Mouse (Mus musculus) megakaryocyte, embryonic 14.5 days (primary cell): ENCODE measurements at regions not wholly inside any gene's neighbourhood (a gene's known extent, or its start where the extent isn't known, plus 50 kb on each side); places are given as distances from the start of the nearest gene placed in this dataset.
A peak's percentile ranks its signal among the peaks of the same experiment; 100 is the strongest.

Experiments used
- H3K27me3 ChIP-seq: replicated peaks from 2 replicates; pipeline ENCODE3; 2012; ENCODE audit warnings: inconsistent platforms
- H3K36me3 ChIP-seq: replicated peaks from 2 replicates; pipeline ENCODE3; 2012; ENCODE audit warnings: low read length, inconsistent platforms, mixed read lengths
- H3K4me1 ChIP-seq: 2 replicates; pipeline ENCODE4 v1.6.1; 2012; ENCODE audit warnings: inconsistent platforms
- H3K4me3 ChIP-seq: replicated peaks from 2 replicates; pipeline ENCODE3; 2012; ENCODE audit warnings: moderate library complexity, mild to moderate bottlenecking, inconsistent platforms
- H3K9me3 ChIP-seq: 2 replicates; pipeline ENCODE4 v1.6.1; 2012; ENCODE audit warnings: inconsistent platforms
- FLI1 ChIP-seq: IDR thresholded peaks from 2 replicates; pipeline ENCODE4 v1.6.1; 2012; ENCODE audit warnings: low read length, inconsistent platforms, mixed read lengths
- GATA1 ChIP-seq: IDR thresholded peaks from 3 replicates; pipeline ENCODE4 v1.6.1; 2012; ENCODE audit warnings: mixed read lengths, low read length, inconsistent platforms, borderline replicate concordance

DNA sequence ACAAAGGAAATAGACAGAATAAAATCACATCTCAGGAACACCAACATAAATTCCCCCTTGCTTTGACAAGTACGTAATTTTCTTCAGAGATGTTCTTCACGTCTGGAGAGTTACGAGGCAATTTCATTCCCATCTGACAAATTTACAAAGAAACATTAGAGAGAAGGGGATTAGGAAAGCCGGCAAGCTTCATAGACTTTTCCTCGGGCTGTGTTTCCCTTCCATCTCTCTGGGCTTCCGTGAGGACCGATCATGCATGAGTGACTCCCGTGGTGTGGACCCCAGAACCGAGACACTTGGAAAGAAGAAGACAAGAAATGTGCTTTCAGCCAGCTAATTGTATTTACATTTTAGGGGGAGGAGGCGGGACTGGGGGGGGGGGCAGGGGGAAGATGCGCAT lies 203.4 kb upstream of the Zfp64 start:
- H3K4me3 ChIP-seq = no peak overlapping the region
- H3K27me3 ChIP-seq = no peaks in the 10 kb centered on the region
- no peaks in the 10 kb centered on the region for H3K4me1 ChIP-seq
- peaks cover 78% of the 10 kb centered on the region for H3K9me3 ChIP-seq
- no peaks in the 10 kb centered on the region for H3K36me3 ChIP-seq
- TF ChIP-seq FLI1 = no peak
- TF ChIP-seq GATA1 = no peak

DNA sequence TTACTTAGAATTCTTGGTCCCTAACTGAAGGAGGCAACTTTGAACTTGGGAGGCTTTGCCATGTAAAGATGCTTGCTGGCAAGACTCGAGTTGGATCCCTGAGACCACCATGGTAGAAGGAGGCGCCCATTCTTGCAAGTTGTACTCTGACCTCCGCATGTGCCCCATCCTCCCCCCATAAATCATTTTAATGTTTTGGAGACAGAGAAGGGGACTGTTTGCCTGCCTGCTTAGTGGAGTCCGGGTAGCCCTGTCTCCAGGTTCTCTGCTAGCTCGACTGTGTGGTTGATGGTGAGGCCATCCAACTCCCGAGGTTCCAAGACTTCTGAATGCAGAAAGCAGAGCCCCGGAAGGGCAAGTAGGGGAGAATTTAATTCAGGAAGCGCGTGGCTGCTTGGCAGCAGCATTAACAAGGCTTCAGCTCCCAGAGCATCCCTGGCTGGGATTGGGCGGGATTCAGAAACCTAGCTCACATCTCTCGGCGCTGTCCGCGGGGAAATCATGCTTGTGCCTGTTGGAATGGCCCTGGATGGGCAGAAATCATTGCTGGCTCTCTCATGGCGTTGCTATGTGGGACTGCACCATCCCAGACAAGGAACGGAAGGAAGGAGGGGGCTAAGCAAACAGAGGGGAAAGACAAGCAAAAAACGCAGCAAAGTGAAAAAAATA lies 202.8 kb upstream of the Zfp64 start:
- Histone ChIP-seq H3K9me3 (peaks cover 78% of the 10 kb centered on the region), H3K4me3 (no peak overlapping the region), H3K27me3 (no peaks in the 10 kb centered on the region), H3K4me1 (no peaks in the 10 kb centered on the region), H3K36me3 (no peaks in the 10 kb centered on the region)
- TF ChIP-seq GATA1 (no peak), FLI1 (no peak)

DNA sequence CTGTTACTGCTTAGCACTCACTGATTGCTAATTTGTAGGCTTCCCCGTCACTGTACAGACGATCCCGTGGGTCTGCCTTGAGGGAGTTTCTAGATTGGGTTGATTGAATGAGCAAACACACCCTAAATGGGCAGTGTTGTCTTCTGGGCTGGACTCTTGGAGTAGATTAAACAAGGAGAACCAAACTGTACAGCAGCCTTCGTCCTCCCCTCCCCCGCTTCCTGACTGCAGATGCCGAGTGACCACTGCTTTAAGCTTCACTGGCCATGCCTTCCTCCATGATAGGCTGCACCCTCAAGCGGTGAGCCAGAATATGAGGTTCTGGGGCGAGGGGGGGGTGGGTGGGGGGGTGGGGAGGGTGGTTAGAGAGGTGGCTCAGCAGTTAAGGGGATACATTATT lies 201.5 kb upstream of the Zfp64 start:
- H3K36me3 ChIP-seq = no peaks in the 10 kb centered on the region
- TF ChIP-seq FLI1 (no peak), GATA1 (no peak)
- H3K9me3 ChIP-seq = peaks cover 82% of the 10 kb centered on the region
- no peaks in the 10 kb centered on the region for H3K4me1 ChIP-seq
- no peaks in the 10 kb centered on the region for H3K27me3 ChIP-seq
- H3K4me3 ChIP-seq = peak overlapping the region; percentile 50

DNA sequence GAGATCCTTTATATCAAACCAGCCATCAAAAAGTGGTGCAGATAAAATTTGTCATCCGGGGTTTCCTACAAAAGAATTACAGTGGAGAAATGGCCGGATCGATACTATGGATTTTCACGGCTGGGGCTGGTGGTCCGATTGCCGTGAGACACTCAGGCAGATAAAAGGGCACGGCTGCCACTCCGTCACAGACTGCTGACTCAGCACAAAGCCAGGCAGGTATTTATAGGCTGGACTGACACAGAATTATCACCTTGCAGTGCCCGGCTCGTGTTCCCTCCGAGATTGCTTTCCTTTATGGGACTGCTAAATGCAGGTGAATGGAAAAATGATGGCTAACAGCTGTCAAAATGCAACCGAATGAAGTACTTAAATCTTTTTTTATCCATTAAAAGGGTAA lies 199.5 kb upstream of the Zfp64 start:
- H3K9me3 ChIP-seq = peaks cover 82% of the 10 kb centered on the region
- H3K4me3 ChIP-seq = no peak overlapping the region
- no peaks in the 10 kb centered on the region for H3K4me1 ChIP-seq
- no peaks in the 10 kb centered on the region for H3K27me3 ChIP-seq
- no peaks in the 10 kb centered on the region for H3K36me3 ChIP-seq
- TF ChIP-seq GATA1 (no peak), FLI1 (no peak)

DNA sequence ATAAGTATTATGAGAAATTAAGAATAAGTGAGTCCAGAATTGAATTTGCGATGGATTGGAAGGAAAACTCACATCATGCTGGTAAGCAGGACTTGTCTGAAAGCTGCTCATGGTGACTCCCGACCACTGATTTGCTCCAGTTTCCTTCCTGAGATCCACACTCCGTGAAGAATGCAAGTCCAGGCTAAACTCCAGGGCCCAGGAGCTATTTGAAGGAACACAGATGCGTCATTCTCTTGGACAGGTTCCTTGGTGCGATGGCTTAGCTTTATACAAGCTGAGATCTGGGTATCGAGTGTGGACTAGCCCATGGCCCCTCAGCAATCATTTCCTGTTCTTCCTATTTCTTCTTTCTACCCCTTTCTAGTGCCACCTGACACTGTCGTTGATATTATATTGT lies 192.3 kb upstream of the Zfp64 start:
- no peaks in the 10 kb centered on the region for H3K27me3 ChIP-seq
- H3K9me3 ChIP-seq = peaks cover 70% of the 10 kb centered on the region
- no peaks in the 10 kb centered on the region for H3K36me3 ChIP-seq
- no peaks in the 10 kb centered on the region for H3K4me1 ChIP-seq
- TF ChIP-seq GATA1 = no peak
- no peak for TF ChIP-seq FLI1
- no peak overlapping the region for H3K4me3 ChIP-seq

DNA sequence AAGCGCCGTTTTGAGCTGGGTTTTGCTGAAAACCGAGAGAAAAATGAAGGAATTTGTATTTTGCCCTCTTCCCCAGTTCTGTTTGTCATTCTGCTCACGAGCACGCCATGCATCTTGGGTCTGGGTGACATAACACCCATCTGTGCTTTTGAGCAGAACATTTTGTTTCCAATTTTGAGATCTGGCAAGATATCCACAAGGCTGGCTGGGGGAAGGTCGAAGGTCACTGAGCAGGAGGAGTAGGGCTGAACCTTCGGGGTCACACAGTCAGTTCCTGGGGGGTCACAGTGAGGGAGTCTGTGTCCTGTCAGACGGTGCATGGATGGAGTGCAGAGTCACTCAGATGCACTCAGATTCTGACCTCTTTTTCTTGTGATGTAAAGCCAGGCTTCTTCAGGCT lies 186.8 kb upstream of the Zfp64 start:
- TF ChIP-seq FLI1 (no peak), GATA1 (no peak)
- Histone ChIP-seq H3K27me3 (no peaks in the 10 kb centered on the region), H3K36me3 (no peaks in the 10 kb centered on the region), H3K4me3 (no peak overlapping the region), H3K9me3 (peaks cover 72% of the 10 kb centered on the region), H3K4me1 (no peaks in the 10 kb centered on the region)

DNA sequence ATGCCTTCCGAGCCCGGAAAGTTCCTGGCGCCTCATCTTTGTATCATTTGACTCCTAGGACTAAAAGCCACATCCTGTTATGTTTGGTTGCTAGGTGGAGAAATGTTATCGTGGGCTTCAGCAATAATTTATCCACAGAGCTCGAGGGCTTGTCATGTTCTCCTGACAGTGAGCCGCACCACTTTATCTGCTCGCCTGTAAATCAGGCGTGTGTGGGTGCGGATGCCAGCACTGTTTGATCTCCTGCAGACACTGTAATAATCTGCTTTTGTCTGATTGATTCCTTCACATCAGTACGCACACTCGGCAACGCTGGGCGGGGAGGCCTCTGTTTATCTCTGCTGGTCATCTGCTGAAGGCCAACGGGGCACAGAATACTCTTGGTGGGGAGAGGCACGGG lies 178.5 kb upstream of the Zfp64 start:
- Histone ChIP-seq H3K36me3 (no peaks in the 10 kb centered on the region), H3K4me1 (no peaks in the 10 kb centered on the region), H3K27me3 (no peaks in the 10 kb centered on the region), H3K9me3 (peaks cover 86% of the 10 kb centered on the region), H3K4me3 (no peak overlapping the region)
- TF ChIP-seq FLI1 (no peak), GATA1 (no peak)

DNA sequence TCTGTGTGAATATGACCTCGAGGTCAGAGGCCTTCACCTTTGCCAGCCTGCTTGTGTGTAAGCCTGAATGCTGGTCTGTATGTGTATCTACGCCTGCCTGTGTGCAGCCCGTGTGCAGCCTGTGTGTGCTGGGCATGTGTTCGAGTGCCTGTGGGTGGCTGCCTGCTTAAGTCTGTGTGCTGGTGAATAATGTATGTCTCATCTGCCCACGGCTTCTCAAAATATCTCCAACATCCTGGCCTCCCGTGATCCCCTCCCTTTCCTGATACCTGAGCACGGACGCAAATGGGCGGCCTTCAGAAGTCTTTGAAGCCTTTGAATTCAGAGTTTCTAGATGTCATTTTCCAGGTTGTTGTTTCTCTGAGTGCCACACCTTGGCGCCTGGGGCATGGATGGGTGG lies 170.1 kb upstream of the Zfp64 start:
- no peaks in the 10 kb centered on the region for H3K4me1 ChIP-seq
- H3K4me3 ChIP-seq = peak overlapping the region; percentile 55
- H3K9me3 ChIP-seq = peaks cover 70% of the 10 kb centered on the region
- TF ChIP-seq GATA1 (no peak), FLI1 (no peak)
- no peaks in the 10 kb centered on the region for H3K27me3 ChIP-seq
- no peaks in the 10 kb centered on the region for H3K36me3 ChIP-seq

DNA sequence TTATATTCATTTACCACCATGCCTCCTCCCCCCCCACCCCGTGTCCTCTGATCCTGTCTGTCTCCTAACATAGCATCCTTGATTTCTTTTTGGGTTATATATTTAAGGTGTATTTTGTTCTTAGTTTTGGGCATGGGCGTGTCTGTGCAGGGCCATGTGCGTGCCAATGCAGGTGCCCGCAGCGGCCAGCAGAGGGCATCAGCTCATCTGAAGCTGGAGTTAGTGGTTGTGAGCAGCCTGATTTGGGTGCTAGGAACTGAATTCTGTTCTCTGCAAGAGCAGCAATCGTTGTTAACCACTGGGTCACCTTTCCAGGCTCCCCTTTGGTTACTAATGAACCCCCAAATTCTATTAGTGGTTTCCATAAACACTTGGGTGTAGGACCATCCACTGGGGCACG lies 167.5 kb upstream of the Zfp64 start:
- no peaks in the 10 kb centered on the region for H3K27me3 ChIP-seq
- no peaks in the 10 kb centered on the region for H3K36me3 ChIP-seq
- no peaks in the 10 kb centered on the region for H3K4me1 ChIP-seq
- TF ChIP-seq GATA1 = no peak
- no peak for TF ChIP-seq FLI1
- H3K4me3 ChIP-seq = peak overlapping the region; percentile 28
- peaks cover 48% of the 10 kb centered on the region for H3K9me3 ChIP-seq

DNA sequence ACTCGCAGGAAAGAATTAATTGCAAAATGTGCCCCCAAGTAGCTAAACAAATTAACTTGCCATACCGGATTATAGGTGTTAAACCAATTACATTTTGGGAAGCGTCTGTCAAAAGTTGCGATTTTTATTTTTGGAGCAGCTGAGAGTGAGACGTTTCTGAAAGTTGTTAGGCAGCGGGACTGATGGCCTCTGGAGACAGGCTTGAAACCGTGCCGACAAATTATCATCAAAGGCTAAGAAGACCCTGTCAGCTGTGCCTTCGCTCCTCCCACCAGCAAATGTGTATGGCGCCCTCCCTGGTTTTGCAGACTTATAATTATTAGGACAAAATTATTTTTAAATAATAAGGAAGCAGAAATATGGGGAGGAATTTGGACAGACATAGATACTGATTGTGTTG lies 161.5 kb upstream of the Zfp64 start:
- Histone ChIP-seq H3K4me1 (no peaks in the 10 kb centered on the region), H3K4me3 (no peak overlapping the region), H3K9me3 (peaks cover 20% of the 10 kb centered on the region), H3K36me3 (no peaks in the 10 kb centered on the region), H3K27me3 (no peaks in the 10 kb centered on the region)
- TF ChIP-seq FLI1 (no peak), GATA1 (no peak)

DNA sequence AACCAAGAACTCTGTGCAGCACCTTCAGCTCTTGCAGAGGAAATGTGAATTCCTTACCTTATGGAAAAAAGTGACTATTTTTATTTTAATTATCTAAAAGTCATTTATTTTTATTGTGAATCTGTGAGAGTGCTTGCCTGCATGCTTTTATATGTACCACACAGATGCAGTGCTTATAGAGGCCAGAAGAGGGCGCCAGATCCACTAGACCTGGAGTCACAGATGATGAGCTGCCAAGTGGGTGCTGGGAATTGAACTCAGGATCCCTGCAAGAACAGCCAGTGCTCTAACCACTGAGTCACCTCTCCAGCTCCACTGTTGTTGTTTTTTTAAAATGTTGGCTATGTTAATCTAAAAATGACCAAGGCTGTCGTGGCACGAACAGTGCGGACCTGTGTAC lies 153.7 kb upstream of the Zfp64 start:
- peaks cover 46% of the 10 kb centered on the region for H3K9me3 ChIP-seq
- H3K27me3 ChIP-seq = no peaks in the 10 kb centered on the region
- H3K36me3 ChIP-seq = no peaks in the 10 kb centered on the region
- H3K4me1 ChIP-seq = no peaks in the 10 kb centered on the region
- TF ChIP-seq FLI1 (no peak), GATA1 (no peak)
- H3K4me3 ChIP-seq = no peak overlapping the region
